Mouse (Mus musculus) frontal cortex, postnatal 36 days (tissue): ENCODE data around the gene Olfr1100.

Experiments used
- DNase-seq, 2 experiments: peaks; one replicate each; pipeline ENCODE4 v3.0.0; 2022; ENCODE audit warnings: low spot score in 2 of 2

Gene Olfr1100

GRCm38 (mm10) chr2:86979854-86980253 is at the start of gene Olfr1100:
Gene Olfr1100 (minus strand): TSS chr2:86979954.
- DNase-seq, result no peak

- no peak for DNase-seq
Observed at GRCm38 (mm10) chr2:87026980-87027379, 47.2 kb upstream of the Olfr1100 start, which contains the start of gene Olfr1104. Gene Olfr1104 (minus strand): TSS chr2:87027080.

GRCm38 (mm10) chr2:86998098-86998497 is 18.3 kb upstream of the Olfr1100 start, which contains the start of gene Olfr1102:
Gene Olfr1102 (plus strand): TSS chr2:86998398.
- no peak for DNase-seq

GRCm38 (mm10) chr2:86991121-86991520 is 11.4 kb upstream of the Olfr1100 start, which contains the start of gene Olfr1101:
Gene Olfr1101 (minus strand): TSS chr2:86991221.
- DNase-seq, result no peak

GRCm38 (mm10) chr2:86960593-86960992 is 19.2 kb downstream of the Olfr1100 start, which contains the start of gene Olfr1099:
Gene Olfr1099 (minus strand): TSS chr2:86960693.
- DNase-seq, result no peak

GRCm38 (mm10) chr2:86926557-86926956 is 53.2 kb downstream of the Olfr1100 start:
- DNase-seq, result peak; percentile 2 to 34
